Mouse (Mus musculus) telencephalon, adult 2 months (tissue): ENCODE results near the gene Tsc1.

ENCODE experiments used
- DNase-seq: peaks from one replicate; pipeline ENCODE4 v3.0.0-alpha.2; 2011; ENCODE audit warnings: low read depth, low spot score

The Tsc1 gene

DNA sequence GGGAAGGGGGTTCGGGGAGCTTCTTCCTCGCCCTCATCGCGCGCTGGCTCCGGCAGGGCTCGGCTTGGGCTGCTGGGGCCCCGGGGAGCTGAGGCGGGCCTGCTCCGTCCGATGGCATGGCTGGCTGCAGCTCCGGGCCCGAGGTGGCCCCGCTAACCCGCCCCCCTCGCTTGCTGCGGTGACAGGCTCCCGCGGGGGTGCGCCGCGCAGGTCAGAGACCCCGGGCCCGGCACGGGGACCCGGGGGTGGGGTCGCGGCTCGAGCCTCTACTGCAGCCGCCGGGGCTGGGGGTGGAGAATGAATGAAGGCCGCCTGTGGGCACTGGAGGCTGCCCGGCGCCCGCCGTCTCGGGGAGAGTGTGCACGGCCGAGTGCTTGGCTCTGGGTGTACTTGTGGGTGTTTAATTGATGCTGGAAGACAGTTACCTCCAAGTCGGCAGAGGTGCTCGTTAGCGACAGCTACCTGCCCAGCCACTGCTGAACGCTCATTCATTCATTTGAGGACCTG is 460 bp downstream of the Tsc1 start:
- DNase-seq, result peak; percentile 17

GRCm38 (mm10) chr2:28643081-28643480 is 2.1 kb downstream of the Tsc1 start:
- DNase-seq, result no peak

GRCm38 (mm10) chr2:28650526-28650925 is 9.5 kb downstream of the Tsc1 start:
- DNase-seq, result no peak

DNA sequence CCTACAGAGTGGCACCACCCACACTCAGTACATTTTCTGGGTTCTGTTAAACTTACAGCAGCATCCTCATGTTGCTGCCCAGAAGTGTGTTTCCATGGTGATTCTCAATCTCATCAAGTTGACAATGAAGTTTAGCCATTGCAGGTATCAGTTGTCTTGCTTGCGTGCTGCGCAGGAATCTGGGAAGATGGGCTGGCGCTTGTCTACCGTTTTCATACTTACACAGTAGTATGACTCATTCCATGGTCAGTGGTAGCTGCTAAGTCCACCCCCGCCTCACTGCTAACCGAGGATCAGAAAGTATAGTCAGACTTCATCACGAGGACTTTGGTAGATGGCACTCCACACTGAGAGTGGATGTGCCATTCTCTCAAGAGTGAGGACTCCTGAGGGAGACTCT is 12.3 kb downstream of the Tsc1 start:
- DNase-seq, result peak; percentile 38

GRCm38 (mm10) chr2:28654295-28654694 is 13.3 kb downstream of the Tsc1 start:
- no peak for DNase-seq

GRCm38 (mm10) chr2:28656216-28656615 is 15.2 kb downstream of the Tsc1 start:
- no peak for DNase-seq

DNA sequence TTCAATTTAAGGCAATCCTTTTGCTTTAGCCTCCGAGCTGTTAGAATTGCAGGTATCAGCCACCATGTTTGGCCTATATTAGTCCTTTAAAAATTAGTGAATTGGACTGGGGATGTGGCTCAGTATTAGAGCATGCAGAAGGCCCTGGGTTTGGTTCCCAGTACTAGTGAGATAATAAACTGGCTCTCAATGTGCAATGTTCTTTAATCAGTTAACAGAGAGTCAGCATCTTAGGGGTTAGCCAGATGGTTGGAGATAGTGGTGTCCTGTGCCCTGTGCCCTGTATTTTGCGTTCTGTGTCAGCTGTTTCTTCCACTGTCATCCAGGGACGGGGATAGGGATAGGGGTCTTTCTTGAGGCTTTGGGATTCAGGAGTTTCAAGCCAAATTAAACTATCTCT is 21.9 kb downstream of the Tsc1 start:
- DNase-seq, result no peak

GRCm38 (mm10) chr2:28665818-28666217 is 24.8 kb downstream of the Tsc1 start:
- DNase-seq, result no peak

DNA sequence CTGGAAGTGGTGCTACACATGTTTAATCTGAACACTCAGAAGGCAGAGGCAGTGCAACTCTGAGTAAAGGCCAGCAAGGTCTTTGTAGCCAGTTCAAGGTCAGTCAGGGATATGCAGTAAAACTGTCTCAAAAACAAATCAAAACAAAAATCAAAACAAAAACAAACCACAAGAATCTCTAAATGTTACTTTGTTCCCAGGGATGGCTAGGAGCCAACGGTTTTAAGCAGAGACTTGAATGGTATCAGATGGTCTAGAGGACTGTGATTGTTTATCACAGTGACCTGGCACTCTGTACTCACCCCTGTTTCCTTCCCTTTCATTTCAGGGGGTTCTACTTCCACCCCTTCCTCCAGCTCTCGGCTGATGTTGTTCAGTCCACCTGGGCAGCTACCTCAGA is 30.4 kb downstream of the Tsc1 start:
- no peak for DNase-seq

GRCm38 (mm10) chr2:28676005-28676404 is 35.0 kb downstream of the Tsc1 start:
- DNase-seq, result no peak

DNA sequence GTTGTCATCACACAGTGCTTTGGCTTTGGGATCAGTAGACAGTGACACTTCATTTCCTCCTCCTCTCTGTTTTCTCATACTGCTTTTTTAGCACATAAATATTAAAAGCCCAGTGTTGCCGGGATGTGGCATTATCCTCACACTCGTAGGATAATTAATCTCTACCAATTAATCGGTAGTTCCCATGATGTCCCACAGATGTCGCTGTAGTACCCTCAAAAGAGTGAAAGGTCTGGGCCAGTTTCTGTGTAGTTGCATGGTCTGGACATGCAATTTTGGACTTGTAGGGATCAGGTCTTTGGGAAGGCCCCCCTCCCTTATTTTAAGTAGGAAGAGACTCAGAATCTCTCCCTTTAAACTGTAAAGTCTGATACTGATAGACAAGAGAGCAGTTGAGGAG is 39.7 kb downstream of the Tsc1 start:
- DNase-seq, result no peak

DNA sequence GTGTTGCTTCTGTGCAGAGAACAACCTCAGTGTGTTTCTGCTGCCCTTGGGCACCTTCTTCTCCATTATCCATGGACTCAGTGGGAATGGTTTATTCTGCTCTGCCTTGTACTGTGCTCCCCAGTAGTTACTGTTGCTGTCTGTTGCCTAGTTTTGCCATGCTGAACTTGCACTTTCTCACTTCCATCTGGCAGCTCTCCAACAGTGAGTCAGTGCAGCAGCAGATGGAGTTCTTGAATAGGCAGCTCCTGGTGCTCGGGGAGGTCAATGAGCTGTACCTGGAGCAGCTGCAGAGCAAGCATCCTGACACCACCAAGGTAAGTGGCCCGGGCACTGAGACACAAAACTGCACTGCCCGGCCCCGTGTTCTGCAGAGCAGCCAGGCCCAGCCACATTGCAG is 40.7 kb downstream of the Tsc1 start:
- peak; percentile 45 for DNase-seq

DNA sequence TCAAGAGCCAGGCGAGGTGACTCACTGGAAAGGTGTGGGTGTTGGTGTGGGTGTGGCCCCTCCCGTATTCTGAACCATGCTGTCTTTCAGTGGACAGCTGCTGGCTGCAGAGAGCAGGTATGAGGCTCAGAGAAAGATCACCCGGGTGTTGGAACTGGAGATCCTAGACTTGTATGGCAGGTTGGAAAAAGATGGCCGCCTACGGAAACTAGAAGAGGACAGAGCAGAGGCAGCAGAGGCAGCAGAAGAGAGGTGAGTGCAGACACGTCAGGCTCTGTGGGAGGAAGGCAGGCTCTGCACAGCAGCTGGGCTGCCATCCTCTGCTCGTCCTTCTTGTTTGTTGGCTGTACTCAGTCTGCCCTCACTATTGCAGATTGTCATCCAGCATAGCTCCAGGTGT is 44.9 kb downstream of the Tsc1 start:
- no peak for DNase-seq

DNA sequence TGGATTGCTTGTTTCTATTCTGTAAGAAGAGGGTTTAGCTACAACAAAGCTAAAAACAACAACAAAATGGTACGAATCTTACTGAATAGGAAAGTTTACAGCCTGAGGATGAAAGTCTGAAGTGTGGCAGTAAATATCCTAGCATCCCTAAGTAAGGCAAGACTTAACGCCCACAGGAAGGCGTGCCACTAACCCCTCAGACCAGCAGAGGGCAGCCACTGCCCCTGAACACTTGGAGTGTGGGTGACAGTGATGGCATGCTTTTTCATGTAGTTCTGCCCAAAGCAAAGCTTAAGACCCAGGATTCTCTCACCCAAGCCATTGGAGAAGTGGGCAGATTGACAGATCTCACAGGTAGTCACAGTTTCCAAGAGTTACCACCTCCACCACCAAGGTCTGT is 47.4 kb downstream of the Tsc1 start:
- no peak for DNase-seq

- DNase-seq, result no peak
Measured at GRCm38 (mm10) chr2:28692692-28693091, 51.7 kb downstream of the Tsc1 start.

DNA sequence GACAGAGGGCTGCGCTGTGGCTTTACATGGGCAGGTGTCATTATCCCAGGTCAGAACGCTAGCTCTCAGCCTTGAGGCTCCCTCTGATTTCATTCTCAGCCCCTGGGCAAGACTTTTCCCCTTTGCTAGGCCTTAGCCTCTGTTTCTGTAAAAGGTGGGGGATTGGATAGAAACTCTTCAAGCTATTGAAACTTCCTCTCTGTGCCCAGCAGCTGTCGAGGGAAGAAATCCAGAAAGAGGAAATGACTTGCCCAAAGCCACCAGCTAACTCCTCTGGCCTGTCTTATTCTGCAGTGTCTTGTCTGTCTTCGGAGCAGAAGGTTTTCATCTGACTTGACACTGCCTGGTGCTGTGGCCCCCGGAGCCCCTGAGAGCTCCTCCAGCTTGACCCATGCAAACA is 57.5 kb downstream of the Tsc1 start:
- no peak for DNase-seq

DNA sequence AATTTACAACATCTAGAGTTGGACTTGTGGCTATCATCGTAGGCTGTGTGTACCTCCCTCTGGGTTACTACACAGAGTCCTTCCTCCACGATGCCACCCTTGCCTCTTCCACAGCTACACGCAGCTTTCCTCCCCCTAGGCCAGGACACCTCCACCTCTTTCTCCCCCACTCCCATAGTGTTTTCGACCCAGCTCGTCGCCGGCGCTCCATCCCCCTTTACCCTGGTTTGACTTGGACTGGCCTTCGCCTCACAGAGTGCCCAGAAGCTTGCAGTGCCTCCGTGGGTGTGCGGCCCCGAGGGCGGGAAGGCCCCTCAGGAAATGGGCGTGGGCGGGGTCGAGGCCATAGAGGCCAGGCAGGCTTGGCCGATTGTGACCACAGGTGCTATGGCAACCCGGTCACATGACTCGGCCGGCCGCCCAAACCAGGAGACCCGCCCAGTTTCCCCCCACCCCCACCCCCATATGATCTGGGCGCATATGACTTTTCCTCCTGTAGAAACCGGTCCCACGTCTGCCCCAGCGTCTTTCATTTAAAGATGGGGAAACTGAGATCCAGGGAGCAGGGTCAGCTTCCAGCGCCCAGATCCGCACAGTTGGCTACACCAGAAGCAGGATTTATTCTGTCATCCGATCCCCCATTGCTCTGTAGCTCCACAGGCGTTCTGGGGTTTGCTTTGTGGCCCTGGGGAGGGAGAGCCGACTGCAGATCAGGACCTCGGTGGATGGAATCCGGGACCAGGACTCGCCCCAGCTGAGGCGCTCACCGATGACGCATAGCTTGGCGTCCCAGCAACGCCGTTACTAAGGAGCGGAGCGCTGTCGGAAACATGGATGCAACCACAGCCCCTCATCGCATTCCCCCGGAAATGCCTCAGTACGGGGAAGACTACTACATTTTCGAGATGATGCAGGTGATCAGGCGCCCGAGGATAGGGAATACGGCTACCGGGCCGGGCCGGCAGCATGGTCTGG is 58.6 kb downstream of the Tsc1 start, which contains the start of the genes Spaca9 and Ak8:
Spaca9 (minus strand) TSS at position 367 of the 975 bp plus-strand sequence.
Ak8 (plus strand) TSS at position 804 of the 975 bp plus-strand sequence.
- peak; percentile 47 for DNase-seq

DNA sequence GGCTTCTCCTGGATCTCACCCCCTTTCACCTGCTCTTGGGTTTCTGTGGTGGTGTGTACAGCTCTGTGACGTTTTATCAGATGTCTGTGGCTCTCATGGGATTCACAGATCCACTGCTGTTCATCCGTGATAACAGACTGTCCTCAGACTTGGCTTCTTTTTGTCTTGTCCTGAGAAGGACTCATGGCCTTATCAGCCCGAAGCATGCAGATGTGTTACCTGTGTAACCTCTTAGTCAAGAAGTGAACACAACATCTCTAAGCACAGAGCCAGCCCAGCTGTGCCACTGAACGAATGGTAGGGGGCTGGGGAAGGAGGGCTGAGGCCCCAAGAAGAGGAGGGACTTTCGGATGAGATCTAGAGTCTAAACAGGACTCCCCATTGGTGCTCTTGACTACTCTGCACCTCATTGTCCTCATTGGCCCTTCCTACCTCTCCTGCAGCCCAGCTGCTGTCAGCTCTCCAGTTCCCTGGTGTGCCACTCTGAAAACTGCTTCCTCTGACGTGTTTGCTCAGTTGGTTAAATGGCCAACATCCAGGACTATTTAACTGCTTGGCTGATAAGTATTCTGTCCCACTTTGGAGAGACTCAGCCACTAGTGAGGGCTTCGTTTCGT is 60.7 kb downstream of the Tsc1 start:
- no peak for DNase-seq

- no peak for DNase-seq
Measured at GRCm38 (mm10) chr2:28706106-28706636, 65.1 kb downstream of the Tsc1 start.

- no peak for DNase-seq
Measured at GRCm38 (mm10) chr2:28706787-28707186, 65.8 kb downstream of the Tsc1 start.

GRCm38 (mm10) chr2:28713036-28713435 is 72.0 kb downstream of the Tsc1 start:
- no peak for DNase-seq

GRCm38 (mm10) chr2:28722419-28722818 is 81.4 kb downstream of the Tsc1 start:
- DNase-seq, result no peak
